Mouse (Mus musculus) limb, embryonic 12.5 days (tissue): ENCODE data around the gene Rcc1. TPM values are rescaled to one million over a fixed set of nuclear protein-coding genes. Genes with fewer than 3 reads are reported as not detected.

Experiments
- ATAC-seq: fragments of 200-750 bp; cut with Nextera tagmentation; 2 replicates; pipeline ENCODE4 v1.8.0; 2017; ENCODE audit warnings: low read depth, moderate TSS enrichment; ENCODE audit not compliant: insufficient number of reproducible peaks, insufficient read depth, low FRiP score, low TSS enrichment
- H3K27ac ChIP-seq: fragments of 300-500 bp; sonication (generic); 2 replicates; pipeline ENCODE4 v1.5.1; 2016; ENCODE audit warnings: mild to moderate bottlenecking, moderate library complexity
- H3K27me3 ChIP-seq: fragments of 300-500 bp; sonication (generic); 2 replicates; pipeline ENCODE4 v1.6.1; 2016; ENCODE audit warnings: mild to moderate bottlenecking, moderate library complexity
- H3K36me3 ChIP-seq: fragments of 300-500 bp; sonication (generic); 2 replicates; pipeline ENCODE4 v1.6.1; 2016; ENCODE audit warnings: mild to moderate bottlenecking, moderate library complexity
- H3K4me1 ChIP-seq: fragments of 300-500 bp; sonication (generic); replicated peaks from 2 replicates; pipeline ENCODE4 v1.6.1; 2016
- H3K4me2 ChIP-seq: fragments of 300-500 bp; sonication (generic); 2 replicates; pipeline ENCODE4 v1.6.1; 2016; ENCODE audit warnings: mild to moderate bottlenecking, moderate library complexity
- H3K4me3 ChIP-seq: fragments of 300-500 bp; sonication (generic); replicated peaks from 2 replicates; pipeline ENCODE4 v1.5.1; 2016; ENCODE audit warnings: mild to moderate bottlenecking
- H3K9ac ChIP-seq: fragments of 300-500 bp; sonication (generic); replicated peaks from 2 replicates; pipeline ENCODE4 v1.6.1; 2016; ENCODE audit warnings: mild to moderate bottlenecking, moderate library complexity
- H3K9me3 ChIP-seq: fragments of 300-500 bp; sonication (generic); 2 replicates; pipeline ENCODE4 v1.6.1; 2016; ENCODE audit warnings: mild to moderate bottlenecking, moderate library complexity
- WGBS: fragments of 180-500 bp; shearing (Covaris S2); methylation state at CpG from one replicate; pipeline ENCODE4 v1.1.7; 2016; 5-methylcytosine and 5-hydroxymethylcytosine counted together
- polyA plus RNA-seq: library from polyadenylated mRNA; unstranded; fragments of >200 nt; fragmentation: Nextera tagmentation; extraction: Ambion mirVana; gene quantifications from 2 replicates; pipeline ENCODE4 v1.2.1, GENCODE M21; 2016

The Rcc1 gene
- polyA plus RNA-seq, 1 experiment from 2014 or later = 102 TPM

GRCm38 (mm10) chr4:132383455-132383854 is 30.1 kb upstream of the Rcc1 start:
- no peak overlapping the region for H3K9ac ChIP-seq
- ATAC-seq = no peak
- H3K9me3 ChIP-seq = no peaks in the 10 kb centered on the region
- H3K4me3 ChIP-seq = no peak overlapping the region
- WGBS = 90% methylated on average over 3 of the region's 3 CpGs
- no peak overlapping the region for H3K27ac ChIP-seq
- H3K4me1 ChIP-seq = no peaks in the 10 kb centered on the region
- H3K36me3 ChIP-seq = peaks cover 64% of the 10 kb centered on the region
- H3K4me2 ChIP-seq = no peak overlapping the region
- no peaks in the 10 kb centered on the region for H3K27me3 ChIP-seq

GRCm38 (mm10) chr4:132382296-132382695 is 28.9 kb upstream of the Rcc1 start:
- ATAC-seq = no peak
- Histone ChIP-seq H3K4me2 (no peak overlapping the region), H3K4me3 (no peak overlapping the region), H3K4me1 (no peaks in the 10 kb centered on the region), H3K9me3 (no peaks in the 10 kb centered on the region), H3K36me3 (peaks cover 75% of the 10 kb centered on the region), H3K27ac (no peak overlapping the region), H3K9ac (no peak overlapping the region), H3K27me3 (no peaks in the 10 kb centered on the region)
- 88% methylated on average over 4 of the region's 4 CpGs for WGBS

GRCm38 (mm10) chr4:132380965-132381616 is 27.7 kb upstream of the Rcc1 start:
- Histone ChIP-seq H3K36me3 (peaks cover 76% of the 10 kb centered on the region), H3K27me3 (no peaks in the 10 kb centered on the region), H3K9me3 (no peaks in the 10 kb centered on the region), H3K27ac (no peak overlapping the region), H3K4me2 (no peak overlapping the region), H3K9ac (no peak overlapping the region), H3K4me3 (no peak overlapping the region), H3K4me1 (no peaks in the 10 kb centered on the region)
- WGBS = 95% methylated on average over 2 of the region's 2 CpGs
- no peak for ATAC-seq

- Histone ChIP-seq H3K4me3 (no peak overlapping the region), H3K36me3 (peaks cover 95% of the 10 kb centered on the region), H3K9ac (no peak overlapping the region), H3K27me3 (no peaks in the 10 kb centered on the region), H3K4me1 (no peaks in the 10 kb centered on the region), H3K4me2 (no peak overlapping the region), H3K27ac (no peak overlapping the region), H3K9me3 (no peaks in the 10 kb centered on the region)
- 93% methylated on average over 1 of the region's 1 CpGs for WGBS
- ATAC-seq = no peak
Measured at GRCm38 (mm10) chr4:132373820-132374219, 20.4 kb upstream of the Rcc1 start.

- no peak overlapping the region for H3K4me2 ChIP-seq
- H3K36me3 ChIP-seq = peaks cover 98% of the 10 kb centered on the region
- no peaks in the 10 kb centered on the region for H3K27me3 ChIP-seq
- no peak overlapping the region for H3K4me3 ChIP-seq
- H3K9me3 ChIP-seq = no peaks in the 10 kb centered on the region
- H3K27ac ChIP-seq = no peak overlapping the region
- 89% methylated on average over 8 of the region's 8 CpGs for WGBS
- no peaks in the 10 kb centered on the region for H3K4me1 ChIP-seq
- ATAC-seq = no peak
- H3K9ac ChIP-seq = no peak overlapping the region
Measured at GRCm38 (mm10) chr4:132369953-132370750, 16.7 kb upstream of the Rcc1 start.

- Histone ChIP-seq H3K4me1 (no peaks in the 10 kb centered on the region), H3K4me3 (no peak overlapping the region), H3K9me3 (no peaks in the 10 kb centered on the region), H3K9ac (no peak overlapping the region), H3K36me3 (peaks cover 96% of the 10 kb centered on the region), H3K27ac (no peak overlapping the region), H3K27me3 (no peaks in the 10 kb centered on the region), H3K4me2 (no peak overlapping the region)
- no peak for ATAC-seq
- WGBS = 90% methylated on average over 18 of the region's 18 CpGs
Measured at GRCm38 (mm10) chr4:132367480-132368201, 14.2 kb upstream of the Rcc1 start.

- 72% methylated on average over 13 of the region's 13 CpGs for WGBS
- Histone ChIP-seq H3K9me3 (no peaks in the 10 kb centered on the region), H3K4me1 (no peaks in the 10 kb centered on the region), H3K9ac (no peak overlapping the region), H3K36me3 (peaks cover 92% of the 10 kb centered on the region), H3K4me2 (no peak overlapping the region), H3K27ac (no peak overlapping the region), H3K27me3 (no peaks in the 10 kb centered on the region), H3K4me3 (no peak overlapping the region)
- no peak for ATAC-seq
Measured at GRCm38 (mm10) chr4:132365450-132366060, 12.2 kb upstream of the Rcc1 start.

- no peak overlapping the region for H3K27ac ChIP-seq
- no peaks in the 10 kb centered on the region for H3K27me3 ChIP-seq
- WGBS = 96% methylated on average over 11 of the region's 11 CpGs
- H3K4me3 ChIP-seq = no peak overlapping the region
- H3K4me2 ChIP-seq = no peak overlapping the region
- peaks cover 91% of the 10 kb centered on the region for H3K36me3 ChIP-seq
- no peak overlapping the region for H3K9ac ChIP-seq
- no peak for ATAC-seq
- no peaks in the 10 kb centered on the region for H3K4me1 ChIP-seq
- no peaks in the 10 kb centered on the region for H3K9me3 ChIP-seq
Measured at GRCm38 (mm10) chr4:132363487-132363886, 10.1 kb upstream of the Rcc1 start.

GRCm38 (mm10) chr4:132359510-132359909 is 6.1 kb upstream of the Rcc1 start:
- Histone ChIP-seq H3K27ac (no peak overlapping the region), H3K9ac (no peak overlapping the region), H3K9me3 (no peaks in the 10 kb centered on the region), H3K27me3 (no peaks in the 10 kb centered on the region), H3K4me2 (no peak overlapping the region), H3K4me1 (no peaks in the 10 kb centered on the region), H3K4me3 (no peak overlapping the region), H3K36me3 (peaks cover 76% of the 10 kb centered on the region)
- ATAC-seq = no peak
- WGBS = 93% methylated on average over 4 of the region's 4 CpGs

- Histone ChIP-seq H3K27me3 (no peaks in the 10 kb centered on the region), H3K4me3 (no peak overlapping the region), H3K4me1 (peaks cover 13% of the 10 kb centered on the region), H3K4me2 (no peak overlapping the region), H3K36me3 (peaks cover 59% of the 10 kb centered on the region), H3K9ac (no peak overlapping the region), H3K9me3 (no peaks in the 10 kb centered on the region), H3K27ac (no peak overlapping the region)
- 33% methylated on average over 12 of the region's 12 CpGs for WGBS
- no peak for ATAC-seq
Measured at GRCm38 (mm10) chr4:132356170-132356569, 2.8 kb upstream of the Rcc1 start.

- Histone ChIP-seq H3K9me3 (no peaks in the 10 kb centered on the region), H3K9ac (no peak overlapping the region), H3K4me2 (no peak overlapping the region), H3K4me1 (peaks cover 15% of the 10 kb centered on the region), H3K4me3 (no peak overlapping the region), H3K27ac (no peak overlapping the region), H3K27me3 (no peaks in the 10 kb centered on the region), H3K36me3 (peaks cover 59% of the 10 kb centered on the region)
- no peak for ATAC-seq
- 92% methylated on average over 3 of the region's 3 CpGs for WGBS
Measured at GRCm38 (mm10) chr4:132355403-132355802, 2.0 kb upstream of the Rcc1 start.
